Mouse (Mus musculus) embryonic facial prominence, embryonic 12.5 days (tissue): ENCODE measurements around the gene Olfr1437. TPM values are rescaled to one million over a fixed set of nuclear protein-coding genes. Genes with fewer than 3 reads are reported as not detected.
"Not testable (repeated sequence)": the region's sequence is repeated elsewhere in the genome, so short reads cannot be mapped to it uniquely, and the experiment has no call there.

Source experiments
- ATAC-seq: fragments of 200-750 bp; cut with Nextera tagmentation; 2 replicates; pipeline ENCODE4 v1.8.0; 2017; ENCODE audit not compliant: insufficient number of reproducible peaks, insufficient read depth, low FRiP score, low TSS enrichment
- H3K27ac ChIP-seq: fragments of 300-500 bp; sonication (generic); 2 replicates; pipeline ENCODE4 v1.5.1; 2016; ENCODE audit warnings: mild to moderate bottlenecking
- H3K27me3 ChIP-seq: fragments of 300-500 bp; sonication (generic); 2 replicates; pipeline ENCODE4 v1.6.1; 2016; ENCODE audit warnings: mild to moderate bottlenecking, moderate library complexity
- H3K36me3 ChIP-seq: fragments of 300-500 bp; sonication (generic); 2 replicates; pipeline ENCODE4 v1.6.1; 2016; ENCODE audit warnings: mild to moderate bottlenecking
- H3K4me1 ChIP-seq: fragments of 300-500 bp; sonication (generic); 2 replicates; pipeline ENCODE4 v1.6.1; 2016
- H3K4me2 ChIP-seq: fragments of 300-500 bp; sonication (generic); replicated peaks from 2 replicates; pipeline ENCODE4 v1.6.1; 2016; ENCODE audit warnings: mild to moderate bottlenecking, moderate library complexity
- H3K4me3 ChIP-seq: fragments of 300-500 bp; sonication (generic); 2 replicates; pipeline ENCODE4 v1.5.1; 2016; ENCODE audit warnings: mild to moderate bottlenecking
- H3K9ac ChIP-seq: fragments of 300-500 bp; sonication (generic); 2 replicates; pipeline ENCODE4 v1.6.1; 2016; ENCODE audit warnings: mild to moderate bottlenecking, moderate library complexity
- H3K9me3 ChIP-seq: fragments of 300-500 bp; sonication (generic); 2 replicates; pipeline ENCODE4 v1.6.1; 2016; ENCODE audit warnings: mild to moderate bottlenecking, moderate library complexity
- WGBS: fragments of 180-500 bp; shearing (Covaris S2); methylation state at CpG from one replicate; pipeline ENCODE4 v1.1.7; 2016; 5-methylcytosine and 5-hydroxymethylcytosine counted together
- polyA plus RNA-seq: library from polyadenylated mRNA; unstranded; fragments of >200 nt; fragmentation: Nextera tagmentation; extraction: Ambion mirVana; gene quantifications from 2 replicates; pipeline ENCODE4 v1.2.1, GENCODE M21; 2016

Olfr1437 gene
- not detected in 2 replicates for polyA plus RNA-seq

- H3K4me1 ChIP-seq, result no peaks in the 10 kb centered on the region
- H3K27me3 ChIP-seq, result no peaks in the 10 kb centered on the region
- no peak for ATAC-seq
- H3K4me2 ChIP-seq, result no peak within 1 kb of the TSS
- no peak within 1 kb of the TSS for H3K9ac ChIP-seq
- WGBS, result 74% methylated on average over 2 of the region's 2 CpGs
- no peaks in the 10 kb centered on the region for H3K9me3 ChIP-seq
- H3K4me3 ChIP-seq, result no peak within 1 kb of the TSS
- H3K27ac ChIP-seq, result no peak within 1 kb of the TSS
- H3K36me3 ChIP-seq, result no peaks in the 10 kb centered on the region
Observed at GRCm38 (mm10) chr19:12325001-12325400, at the start of gene Olfr1437. Olfr1437 (minus strand) TSS chr19:12325101.

GRCm38 (mm10) chr19:12374465-12375025 is 49.6 kb upstream of the Olfr1437 start:
- WGBS, result 77% methylated on average over 2 of the region's 2 CpGs
- Histone ChIP-seq H3K27ac (no peak overlapping the region), H3K4me3 (no peak overlapping the region), H3K9ac (no peak overlapping the region), H3K27me3 (no peaks in the 10 kb centered on the region), H3K36me3 (no peaks in the 10 kb centered on the region), H3K4me2 (no peak overlapping the region), H3K9me3 (no peaks in the 10 kb centered on the region), H3K4me1 (no peaks in the 10 kb centered on the region)
- ATAC-seq, result no peak

GRCm38 (mm10) chr19:12373004-12373403 is 48.1 kb upstream of the Olfr1437 start:
- no peak overlapping the region for H3K9ac ChIP-seq
- no peaks in the 10 kb centered on the region for H3K36me3 ChIP-seq
- ATAC-seq, result no peak
- H3K27ac ChIP-seq, result no peak overlapping the region
- H3K9me3 ChIP-seq, result no peaks in the 10 kb centered on the region
- 74% methylated on average over 3 of the region's 3 CpGs for WGBS
- no peak overlapping the region for H3K4me3 ChIP-seq
- no peaks in the 10 kb centered on the region for H3K27me3 ChIP-seq
- no peaks in the 10 kb centered on the region for H3K4me1 ChIP-seq
- H3K4me2 ChIP-seq, result no peak overlapping the region

GRCm38 (mm10) chr19:12335810-12336209 is 10.9 kb upstream of the Olfr1437 start, which contains the start of gene Olfr1438-ps1:
Olfr1438-ps1 (minus strand) TSS chr19:12335910.
- Histone ChIP-seq H3K4me3 (no peak within 1 kb of the TSS), H3K9ac (no peak within 1 kb of the TSS), H3K27me3 (no peaks in the 10 kb centered on the region), H3K4me1 (no peaks in the 10 kb centered on the region), H3K36me3 (no peaks in the 10 kb centered on the region), H3K9me3 (no peaks in the 10 kb centered on the region), H3K27ac (no peak within 1 kb of the TSS), H3K4me2 (no peak within 1 kb of the TSS)
- no peak for ATAC-seq
- 80% methylated on average over 3 of the region's 3 CpGs for WGBS

- not testable (repeated sequence) for H3K27ac ChIP-seq, H3K27me3 ChIP-seq, H3K9me3 ChIP-seq, H3K4me3 ChIP-seq, H3K4me1 ChIP-seq, H3K36me3 ChIP-seq, ATAC-seq, H3K4me2 ChIP-seq, H3K9ac ChIP-seq
- 77% methylated on average over 1 of the region's 1 CpGs for WGBS
Observed at GRCm38 (mm10) chr19:12299030-12299429, 25.9 kb downstream of the Olfr1437 start, which contains the start of gene Olfr1436. Olfr1436 (minus strand) TSS chr19:12299130.

- Histone ChIP-seq H3K9ac (no peak overlapping the region), H3K4me1 (no peaks in the 10 kb centered on the region), H3K27ac (no peak overlapping the region), H3K4me2 (no peak overlapping the region), H3K4me3 (no peak overlapping the region), H3K9me3 (no peaks in the 10 kb centered on the region), H3K36me3 (no peaks in the 10 kb centered on the region), H3K27me3 (no peaks in the 10 kb centered on the region)
- no peak for ATAC-seq
Observed at GRCm38 (mm10) chr19:12292979-12293378, 31.9 kb downstream of the Olfr1437 start.

GRCm38 (mm10) chr19:12279554-12279953 is 45.3 kb downstream of the Olfr1437 start, which contains the start of gene Olfr1434:
Olfr1434 (plus strand) TSS chr19:12279854.
- Histone ChIP-seq H3K4me2 (no peak within 1 kb of the TSS), H3K27me3 (no peaks in the 10 kb centered on the region), H3K9me3 (no peaks in the 10 kb centered on the region), H3K4me1 (no peaks in the 10 kb centered on the region), H3K4me3 (no peak within 1 kb of the TSS), H3K27ac (no peak within 1 kb of the TSS), H3K36me3 (no peaks in the 10 kb centered on the region), H3K9ac (no peak within 1 kb of the TSS)
- WGBS, result 63% methylated on average over 2 of the region's 2 CpGs
- ATAC-seq, result no peak

Other genes starting within 250 kb of the Olfr1437 start
- gene Olfr1425, start 247.4 kb downstream of the Olfr1437 start, polyA plus RNA-seq, result not detected in 2 replicates
- gene Olfr1426, start 233.1 kb downstream of the Olfr1437 start, polyA plus RNA-seq, result not detected in 2 replicates
- not detected in 2 replicates for gene Olfr1427, start 221.8 kb downstream of the Olfr1437 start, polyA plus RNA-seq
- not detected in 2 replicates for gene Olfr1428, start 209.2 kb downstream of the Olfr1437 start, polyA plus RNA-seq
- gene Olfr76, start 201.9 kb downstream of the Olfr1437 start, polyA plus RNA-seq, result not detected in 2 replicates
- not detected in 2 replicates for gene Olfr1555-ps1, start 155.0 kb downstream of the Olfr1437 start, polyA plus RNA-seq
- not detected in 2 replicates for gene Olfr1431, start 124.5 kb downstream of the Olfr1437 start, polyA plus RNA-seq
- gene Olfr1432, start 92.5 kb downstream of the Olfr1437 start, polyA plus RNA-seq, result not detected in 2 replicates
- gene Olfr262, start 83.4 kb downstream of the Olfr1437 start, polyA plus RNA-seq, result not detected in 2 replicates
- not detected in 2 replicates for gene Olfr235, start 64.1 kb downstream of the Olfr1437 start, polyA plus RNA-seq
- 0.08 TPM in 1 of 2 replicates, not detected in the other for gene Olfr1434, start 45.2 kb downstream of the Olfr1437 start, polyA plus RNA-seq
- not detected in 2 replicates for gene Olfr1436, start 26.0 kb downstream of the Olfr1437 start, polyA plus RNA-seq
- not detected in 2 replicates for gene Olfr1438-ps1, start 10.8 kb upstream of the Olfr1437 start, polyA plus RNA-seq
- gene Olfr1440, start 62.2 kb upstream of the Olfr1437 start, polyA plus RNA-seq, result not detected in 2 replicates
- gene Olfr1441, start 92.3 kb upstream of the Olfr1437 start, polyA plus RNA-seq, result not detected in 2 replicates
- not detected in 2 replicates for gene Pfpl, start 102.8 kb upstream of the Olfr1437 start, polyA plus RNA-seq
- gene Mpeg1, start 135.7 kb upstream of the Olfr1437 start, polyA plus RNA-seq, result 0.41 and 0.49 TPM in 2 replicates
- gene Dtx4, start 176.4 kb upstream of the Olfr1437 start, polyA plus RNA-seq, result 10.9 and 13.2 TPM in 2 replicates
- gene Fam111a, start 220.6 kb upstream of the Olfr1437 start, polyA plus RNA-seq, result 21.6 and 23.4 TPM in 2 replicates